Mouse (Mus musculus): ENCODE data around the gene Morn3. TPM values are rescaled to one million over a fixed set of nuclear protein-coding genes. Genes with fewer than 3 reads are reported as not detected.
A peak's percentile ranks its signal among the peaks of the same experiment; 100 is the strongest.

Gene Morn3
- polyA plus RNA-seq, 1 experiment from 2014 or later, result not detected

DNA sequence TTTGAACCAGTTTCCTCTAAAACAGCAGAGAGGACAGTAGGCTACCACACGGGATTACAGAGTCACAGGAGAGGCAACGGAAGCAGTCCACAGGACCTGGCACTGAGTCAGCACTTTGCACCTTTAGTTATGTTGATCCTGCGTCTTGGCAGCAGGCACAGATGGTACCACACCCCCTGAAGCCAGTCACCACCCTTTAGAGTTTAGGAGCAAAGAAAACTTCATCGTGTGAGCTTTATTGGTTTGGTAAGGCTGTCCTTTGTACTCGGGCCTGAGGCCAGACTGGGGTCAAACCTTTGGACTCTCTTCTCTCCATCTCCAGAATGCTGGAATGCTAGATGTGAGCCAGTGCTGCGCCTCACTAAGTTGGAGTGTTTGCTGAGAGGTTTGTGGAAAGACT is 11.3 kb downstream of the Morn3 start:
- Histone ChIP-seq H3K4me2 (no peak overlapping the region), H3K36me3 (peaks cover 15% of the 10 kb centered on the region), H3K4me3 (no peak overlapping the region), H3K4me1 (replicated peaks) (peaks cover 22% of the 10 kb centered on the region), H3K27me3 (no peaks in the 10 kb centered on the region), H3K27ac (no peak overlapping the region; the same call in 1 of the 2 replicates), H3K9me3 (replicated peaks) (no peaks in the 10 kb centered on the region), H3K9ac (no peak overlapping the region)
- 31% methylated on average over 6 of the region's 6 CpGs for WGBS
- ATAC-seq (replicated peaks; ENCODE audit: insufficient number of reproducible peaks, insufficient read depth, low FRiP score, low read depth), result no peak

DNA sequence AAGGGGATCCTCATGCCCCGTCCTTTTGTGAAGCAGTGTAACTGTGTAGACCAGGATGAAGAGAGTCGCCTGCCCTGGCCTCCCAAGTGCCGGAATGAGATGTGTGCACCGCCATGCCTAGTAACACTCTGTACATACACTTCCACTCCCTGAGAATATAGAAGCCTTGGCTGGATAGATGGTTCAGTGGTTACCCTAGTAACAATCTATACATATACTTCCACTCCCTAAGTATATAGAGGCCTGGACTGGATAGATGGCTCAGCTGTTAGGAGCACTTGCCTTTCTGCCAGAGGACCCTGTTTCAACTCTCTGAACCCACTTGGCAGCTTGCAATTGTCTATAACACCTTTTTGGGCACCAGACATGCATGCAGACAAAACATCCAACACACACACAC is 11.7 kb downstream of the Morn3 start:
- Histone ChIP-seq H3K27me3 (no peaks in the 10 kb centered on the region), H3K4me1 (replicated peaks) (peaks cover 22% of the 10 kb centered on the region), H3K27ac (no peak overlapping the region), H3K4me3 (no peak overlapping the region), H3K9me3 (replicated peaks) (no peaks in the 10 kb centered on the region), H3K36me3 (peaks cover 18% of the 10 kb centered on the region), H3K9ac (no peak overlapping the region), H3K4me2 (no peak overlapping the region)
- WGBS, result 78% methylated on average over 4 of the region's 4 CpGs
- ATAC-seq (replicated peaks; ENCODE audit: insufficient number of reproducible peaks, insufficient read depth, low FRiP score, low read depth), result no peak

DNA sequence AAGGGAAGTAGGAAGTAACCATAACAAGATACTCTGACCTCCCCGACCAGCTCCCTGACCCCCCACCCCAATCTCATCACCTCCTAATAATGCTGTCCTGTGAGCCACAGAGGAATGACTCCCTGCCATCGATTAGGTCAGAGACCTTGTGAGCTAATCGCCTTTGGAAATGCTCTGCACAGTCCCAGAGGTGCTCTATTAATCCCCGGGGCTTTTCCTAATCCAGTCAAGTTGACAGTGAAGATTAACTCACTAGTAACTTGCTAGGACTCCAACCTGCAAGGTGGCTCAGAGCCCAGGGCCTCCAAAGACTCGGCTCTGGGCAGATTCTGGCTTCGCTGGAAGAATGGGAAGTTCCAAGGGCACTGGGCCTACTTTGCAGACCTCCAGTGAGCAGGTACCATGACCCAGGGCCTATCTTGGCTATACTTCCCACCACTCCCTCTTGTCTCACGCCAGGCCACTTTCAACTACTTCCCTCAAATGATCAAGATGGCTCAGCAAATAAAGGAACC is 13.1 kb downstream of the Morn3 start:
- no peak overlapping the region for H3K27ac ChIP-seq
- peaks cover 12% of the 10 kb centered on the region for H3K4me1 ChIP-seq (replicated peaks)
- WGBS, result 68% methylated on average over 7 of the region's 7 CpGs
- no peak for ATAC-seq (replicated peaks; ENCODE audit: insufficient number of reproducible peaks, insufficient read depth, low FRiP score, low read depth)
- no peak overlapping the region for H3K9ac ChIP-seq
- H3K4me2 ChIP-seq, result no peak overlapping the region
- no peak overlapping the region for H3K4me3 ChIP-seq
- no peaks in the 10 kb centered on the region for H3K27me3 ChIP-seq
- H3K36me3 ChIP-seq, result peaks cover 27% of the 10 kb centered on the region
- no peaks in the 10 kb centered on the region for H3K9me3 ChIP-seq (replicated peaks)

DNA sequence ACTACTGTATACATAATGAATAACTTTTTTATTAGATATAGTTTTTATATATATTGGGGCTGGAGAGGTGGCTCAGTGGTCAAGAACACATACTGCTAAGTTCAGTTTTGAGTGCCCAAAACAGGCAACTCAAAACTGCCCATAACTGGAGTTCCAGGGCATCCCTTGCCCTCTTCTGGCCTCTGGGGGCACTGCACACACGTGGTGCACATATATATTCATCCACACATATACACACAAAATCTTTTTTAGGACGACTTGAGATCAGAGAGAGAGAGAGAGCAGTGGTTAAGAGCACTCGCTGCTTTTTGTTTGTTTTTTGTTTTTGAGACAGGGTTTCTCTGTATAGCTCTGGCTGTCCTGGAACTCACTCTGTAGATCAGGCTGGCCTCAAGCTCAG is 15.5 kb downstream of the Morn3 start:
- no peak overlapping the region for H3K4me3 ChIP-seq

DNA sequence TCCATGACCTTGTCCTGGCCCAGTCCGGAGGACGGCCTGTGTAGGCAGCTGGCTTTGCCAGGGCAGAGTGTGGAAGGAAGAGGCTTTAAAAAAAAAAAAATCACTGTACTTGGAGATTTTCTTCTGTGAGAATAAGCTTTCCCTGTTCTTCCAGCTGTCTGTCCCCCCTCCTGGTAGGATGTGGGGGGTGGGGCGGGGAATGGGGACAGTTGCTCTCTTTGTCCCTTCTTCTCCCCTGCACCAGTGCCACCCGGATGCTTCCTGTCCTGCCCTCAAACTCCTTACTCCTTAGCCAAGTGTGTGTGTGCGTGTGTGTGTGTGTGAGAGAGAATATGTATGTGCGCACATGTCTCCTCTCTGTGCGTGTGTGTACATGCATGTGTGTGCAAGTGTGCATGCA is 17.1 kb downstream of the Morn3 start:
- Histone ChIP-seq H3K4me2 (no peak overlapping the region), H3K9me3 (replicated peaks) (no peaks in the 10 kb centered on the region), H3K4me3 (no peak overlapping the region), H3K9ac (no peak overlapping the region), H3K27me3 (no peaks in the 10 kb centered on the region), H3K36me3 (peaks cover 27% of the 10 kb centered on the region), H3K4me1 (replicated peaks) (peaks cover 21% of the 10 kb centered on the region), H3K27ac (no peak overlapping the region)
- ATAC-seq (replicated peaks; ENCODE audit: insufficient number of reproducible peaks, insufficient read depth, low FRiP score, low read depth), result no peak
- 77% methylated on average over 7 of the region's 7 CpGs for WGBS

More for the DNA sequence above, 15.5 kb downstream of the Morn3 start:
- peaks cover 27% of the 10 kb centered on the region for H3K4me1 ChIP-seq (replicated peaks)
- ATAC-seq (replicated peaks; ENCODE audit: insufficient number of reproducible peaks, insufficient read depth, low FRiP score, low read depth), result no peak
- H3K27ac ChIP-seq, result no peak overlapping the region
- H3K36me3 ChIP-seq, result peaks cover 27% of the 10 kb centered on the region
- 93% methylated on average over 3 of the region's 3 CpGs for WGBS
- H3K9me3 ChIP-seq (replicated peaks), result no peaks in the 10 kb centered on the region
- H3K4me2 ChIP-seq, result no peak overlapping the region
- no peaks in the 10 kb centered on the region for H3K27me3 ChIP-seq
- no peak overlapping the region for H3K9ac ChIP-seq

DNA sequence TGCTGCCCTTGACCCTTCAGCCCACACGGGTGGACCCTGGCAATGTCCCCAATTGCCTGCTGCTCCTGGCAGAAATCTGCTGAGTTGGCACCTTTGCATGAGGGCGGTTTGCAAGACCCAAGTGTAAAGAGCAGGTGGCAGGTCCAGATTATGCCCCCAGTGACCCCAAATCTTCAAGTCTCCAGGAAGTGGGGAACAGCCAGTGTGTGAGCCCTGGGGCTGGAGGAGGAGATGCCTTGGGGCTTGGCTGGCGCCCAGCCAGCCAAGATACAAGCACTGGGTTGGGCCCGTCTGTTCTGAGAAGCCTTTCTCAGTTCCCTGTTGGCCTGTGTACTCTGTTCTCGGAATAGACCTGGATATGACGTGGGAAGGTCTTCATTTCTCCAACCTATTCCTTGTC is 19.4 kb downstream of the Morn3 start:
- peak; percentile 33; the same call in 1 of the 2 replicates for ATAC-seq (replicated peaks; ENCODE audit: insufficient number of reproducible peaks, insufficient read depth, low FRiP score, low read depth)
- Histone ChIP-seq H3K9me3 (replicated peaks) (no peaks in the 10 kb centered on the region), H3K4me2 (no peak overlapping the region), H3K27me3 (no peaks in the 10 kb centered on the region), H3K27ac (0 out of 2 replicates have a peak overlapping the region, but pooled peaks have one; percentile 19), H3K4me1 (replicated peaks) (peaks cover 28% of the 10 kb centered on the region), H3K36me3 (peaks cover 27% of the 10 kb centered on the region), H3K4me3 (no peak overlapping the region), H3K9ac (no peak overlapping the region)
- 49% methylated on average over 6 of the region's 6 CpGs for WGBS

GRCm38 (mm10) chr5:123026414-123026813 is 20.4 kb downstream of the Morn3 start:
- H3K4me2 ChIP-seq, result no peak overlapping the region
- no peak overlapping the region for H3K4me3 ChIP-seq
- ATAC-seq (replicated peaks; ENCODE audit: insufficient number of reproducible peaks, insufficient read depth, low FRiP score, low read depth), result no peak
- no peak overlapping the region for H3K27ac ChIP-seq
- no peaks in the 10 kb centered on the region for H3K27me3 ChIP-seq
- WGBS, result 60% methylated on average over 6 of the region's 6 CpGs
- peaks cover 28% of the 10 kb centered on the region for H3K4me1 ChIP-seq (replicated peaks)
- peaks cover 21% of the 10 kb centered on the region for H3K36me3 ChIP-seq
- no peak overlapping the region for H3K9ac ChIP-seq
- H3K9me3 ChIP-seq (replicated peaks), result no peaks in the 10 kb centered on the region

DNA sequence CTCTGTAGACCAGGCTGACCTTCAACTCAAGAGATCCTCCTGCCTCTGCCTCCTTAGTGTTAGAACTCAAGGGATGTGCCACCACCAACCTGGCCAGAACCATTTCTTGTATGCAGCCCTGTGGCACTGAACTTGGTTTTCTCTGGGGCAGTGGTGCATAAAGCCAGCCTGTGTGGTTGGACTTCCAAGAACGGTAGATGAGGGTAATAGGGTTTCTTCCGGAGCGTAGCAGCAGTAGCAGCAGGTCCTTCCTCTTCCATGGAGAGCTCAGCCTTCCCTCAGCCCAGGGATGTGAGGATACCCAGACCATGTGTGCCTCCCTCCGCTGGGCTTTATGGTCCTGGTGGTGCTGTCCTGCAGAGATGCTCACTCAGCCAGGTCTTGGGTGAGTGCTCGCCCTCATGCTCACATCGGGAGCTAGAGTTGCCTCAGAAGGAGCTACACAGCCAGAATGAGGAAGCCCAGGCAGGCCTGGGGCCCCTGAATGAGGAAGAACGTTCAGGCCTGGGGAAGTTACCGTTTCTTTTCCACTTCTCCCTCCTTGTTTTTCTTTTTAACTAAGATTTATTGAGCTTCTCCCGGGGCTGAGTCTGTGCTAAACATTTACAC is 21.7 kb downstream of the Morn3 start:
- Histone ChIP-seq H3K4me1 (replicated peaks) (peaks cover 32% of the 10 kb centered on the region), H3K9me3 (replicated peaks) (no peaks in the 10 kb centered on the region), H3K36me3 (peaks cover 12% of the 10 kb centered on the region; the same call in 1 of the 2 replicates), H3K27me3 (no peaks in the 10 kb centered on the region), H3K4me3 (no peak overlapping the region), H3K27ac (0 out of 2 replicates have a peak overlapping the region, but pooled peaks have one; percentile 18), H3K4me2 (no peak overlapping the region), H3K9ac (no peak overlapping the region)
- 74% methylated on average over 9 of the region's 9 CpGs for WGBS
- no peak for ATAC-seq (replicated peaks; ENCODE audit: insufficient number of reproducible peaks, insufficient read depth, low FRiP score, low read depth)

GRCm38 (mm10) chr5:123024312-123024711 is 22.5 kb downstream of the Morn3 start:
- Histone ChIP-seq H3K4me2 (no peak overlapping the region), H3K4me1 (replicated peaks) (peaks cover 39% of the 10 kb centered on the region), H3K36me3 (peaks cover 5% of the 10 kb centered on the region; the same call in 1 of the 2 replicates), H3K9me3 (replicated peaks) (no peaks in the 10 kb centered on the region), H3K27me3 (no peaks in the 10 kb centered on the region), H3K27ac (no peak overlapping the region), H3K4me3 (no peak overlapping the region), H3K9ac (no peak overlapping the region)
- no peak for ATAC-seq (replicated peaks; ENCODE audit: insufficient number of reproducible peaks, insufficient read depth, low FRiP score, low read depth)
- WGBS, result 84% methylated on average over 6 of the region's 6 CpGs

- no peak for ATAC-seq (replicated peaks; ENCODE audit: insufficient number of reproducible peaks, insufficient read depth, low FRiP score, low read depth)
- 61% methylated on average over 6 of the region's 6 CpGs for WGBS
- H3K4me1 ChIP-seq (replicated peaks), result peaks cover 52% of the 10 kb centered on the region
- H3K9ac ChIP-seq, result no peak overlapping the region
- H3K27me3 ChIP-seq, result no peaks in the 10 kb centered on the region
- H3K4me3 ChIP-seq, result no peak overlapping the region
- 0 out of 2 replicates have a peak, but pooled peaks cover 3% of the 10 kb centered on the region for H3K36me3 ChIP-seq
- H3K9me3 ChIP-seq (replicated peaks), result no peaks in the 10 kb centered on the region
- no peak overlapping the region for H3K4me2 ChIP-seq
- H3K27ac ChIP-seq, result 0 out of 2 replicates have a peak overlapping the region, but pooled peaks have one; percentile 9
Observed at GRCm38 (mm10) chr5:123023049-123023448, 23.8 kb downstream of the Morn3 start.

DNA sequence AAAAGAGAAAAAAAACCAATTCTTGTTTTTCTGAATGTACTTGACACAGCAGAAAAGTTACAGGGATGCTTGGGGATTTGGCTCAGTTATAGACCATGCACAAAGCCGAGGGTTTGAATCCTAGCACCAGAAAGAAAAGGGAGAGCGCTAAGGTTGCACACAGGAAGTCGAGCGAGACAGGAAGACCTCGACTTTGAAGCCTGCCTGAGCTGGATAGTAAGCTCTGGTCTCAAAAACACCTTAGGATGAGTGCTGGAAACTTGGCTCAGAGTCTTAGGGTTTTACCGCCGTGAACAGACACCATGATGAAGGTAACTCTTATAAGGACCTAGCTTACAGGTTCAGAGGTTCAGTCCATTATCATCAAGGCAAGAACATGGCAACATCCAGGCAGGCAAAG is 25.4 kb downstream of the Morn3 start:
- ATAC-seq (replicated peaks; ENCODE audit: insufficient number of reproducible peaks, insufficient read depth, low FRiP score, low read depth), result no peak
- no peak overlapping the region for H3K4me3 ChIP-seq
- 84% methylated on average over 7 of the region's 7 CpGs for WGBS
- H3K27ac ChIP-seq, result no peak overlapping the region
- H3K27me3 ChIP-seq, result no peaks in the 10 kb centered on the region
- H3K4me1 ChIP-seq (replicated peaks), result peaks cover 50% of the 10 kb centered on the region
- H3K36me3 ChIP-seq, result 0 out of 2 replicates have a peak, but pooled peaks cover 3% of the 10 kb centered on the region
- H3K9ac ChIP-seq, result no peak overlapping the region
- no peaks in the 10 kb centered on the region for H3K9me3 ChIP-seq (replicated peaks)
- H3K4me2 ChIP-seq, result no peak overlapping the region

DNA sequence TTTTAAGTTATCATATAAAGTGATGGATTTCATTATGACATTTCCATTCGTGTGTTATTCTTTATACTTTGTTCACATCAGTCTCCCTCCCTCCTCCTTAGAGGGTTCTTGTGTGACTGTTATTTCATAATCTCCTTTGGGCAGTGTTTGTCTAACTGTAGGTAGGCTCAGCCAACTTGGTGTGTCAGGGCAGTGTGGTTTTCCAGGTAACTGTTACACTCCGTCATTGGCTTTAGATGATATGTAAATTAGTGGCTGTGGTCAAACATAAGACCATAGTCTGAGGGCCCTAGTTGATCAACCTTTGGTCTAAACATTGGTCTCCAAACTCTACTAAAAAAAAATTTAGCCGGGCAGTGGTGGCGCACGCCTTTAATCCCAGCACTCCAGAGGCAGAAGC is 26.4 kb downstream of the Morn3 start:
- Histone ChIP-seq H3K4me1 (replicated peaks) (peaks cover 56% of the 10 kb centered on the region), H3K27ac (peak overlapping the region; percentile 82), H3K4me3 (no peak overlapping the region), H3K27me3 (no peaks in the 10 kb centered on the region), H3K9me3 (replicated peaks) (no peaks in the 10 kb centered on the region), H3K9ac (no peak overlapping the region), H3K4me2 (no peak overlapping the region), H3K36me3 (0 out of 2 replicates have a peak, but pooled peaks cover 3% of the 10 kb centered on the region)
- WGBS, result 90% methylated on average over 5 of the region's 5 CpGs
- ATAC-seq (replicated peaks; ENCODE audit: insufficient number of reproducible peaks, insufficient read depth, low FRiP score, low read depth), result no peak
